Mouse (Mus musculus) liver, embryonic 13.5 days (tissue): ENCODE results near the gene Duoxa1. TPM values are rescaled to one million over a fixed set of nuclear protein-coding genes. Genes with fewer than 3 reads are reported as not detected.

ENCODE experiments used
- ATAC-seq: fragments of 200-750 bp; cut with Nextera tagmentation; 2 replicates; pipeline ENCODE4 v1.8.0; 2017; ENCODE audit warnings: low read depth, mild to moderate bottlenecking, moderate number of reproducible peaks, moderate library complexity
- DNase-seq: peaks from one replicate; pipeline ENCODE4 v3.0.0; 2022
- H3K27ac ChIP-seq: fragments of 300-500 bp; sonication (generic); 2 replicates; pipeline ENCODE4 v1.5.1; 2015; ENCODE audit warnings: moderate library complexity, mild to moderate bottlenecking, inconsistent platforms
- H3K27me3 ChIP-seq: fragments of 300-500 bp; sonication (generic); 2 replicates; pipeline ENCODE4 v1.6.1; 2015; ENCODE audit warnings: mild to moderate bottlenecking, inconsistent platforms
- H3K36me3 ChIP-seq: fragments of 300-500 bp; sonication (generic); 2 replicates; pipeline ENCODE4 v1.6.1; 2015; ENCODE audit warnings: mild to moderate bottlenecking, inconsistent platforms
- H3K4me1 ChIP-seq: fragments of 300-500 bp; sonication (generic); replicated peaks from 2 replicates; pipeline ENCODE4 v1.6.1; 2015; ENCODE audit warnings: inconsistent platforms
- H3K4me2 ChIP-seq: fragments of 300-500 bp; sonication (generic); 2 replicates; pipeline ENCODE4 v1.6.1; 2015; ENCODE audit warnings: inconsistent platforms, mild to moderate bottlenecking, moderate library complexity
- H3K4me3 ChIP-seq: fragments of 300-500 bp; sonication (generic); replicated peaks from 2 replicates; pipeline ENCODE4 v1.5.1; 2015; ENCODE audit warnings: mild to moderate bottlenecking, inconsistent platforms
- H3K9ac ChIP-seq: fragments of 300-500 bp; sonication (generic); 2 replicates; pipeline ENCODE4 v1.6.1; 2015; ENCODE audit warnings: mild to moderate bottlenecking, inconsistent platforms
- H3K9me3 ChIP-seq: fragments of 300-500 bp; sonication (generic); replicated peaks from 2 replicates; pipeline ENCODE4 v1.6.1; 2016; ENCODE audit warnings: inconsistent platforms
- WGBS: fragments of 180-500 bp; shearing (Covaris S2); methylation state at CpG from one replicate; pipeline ENCODE4 v1.1.7; 2015; ENCODE audit not compliant: insufficient replicate concordance; 5-methylcytosine and 5-hydroxymethylcytosine counted together
- polyA plus RNA-seq: library from polyadenylated mRNA; unstranded; fragments of >200 nt; fragmentation: Nextera tagmentation; extraction: Ambion mirVana; gene quantifications from 2 replicates; pipeline ENCODE4 v1.2.1, GENCODE M21; 2015

Duoxa1 gene
- not detected in 2 replicates for polyA plus RNA-seq

DNA sequence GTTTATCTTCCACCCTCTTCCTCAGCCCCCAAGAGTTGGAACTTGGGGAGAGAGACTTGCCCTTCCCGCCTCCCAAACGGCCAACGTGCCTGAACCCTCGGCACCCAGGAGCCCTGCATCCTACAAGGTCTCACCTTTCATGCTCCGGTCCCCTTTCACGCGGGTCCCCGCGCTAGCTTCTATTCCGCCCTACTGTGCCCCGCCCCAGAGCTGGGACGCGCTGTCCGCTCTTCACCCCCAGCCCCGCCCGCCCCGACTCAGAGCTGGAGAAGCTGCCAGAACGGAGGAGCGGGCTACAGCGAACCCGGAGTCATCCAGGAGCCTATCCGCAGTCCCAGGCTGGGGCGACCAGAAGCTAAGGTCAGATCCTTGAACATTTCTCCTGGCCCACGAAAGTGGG lies at the start of gene Duoxa1:
TSS of gene Duoxa1 (minus strand) at position 195 of the 400 bp plus-strand sequence.
- no peak within 1 kb of the TSS for H3K9ac ChIP-seq
- H3K9me3 ChIP-seq = no peaks in the 10 kb centered on the region
- 5% methylated on average over 24 of the region's 24 CpGs for WGBS
- peaks cover 9% of the 10 kb centered on the region for H3K4me1 ChIP-seq
- H3K27ac ChIP-seq = no peak within 1 kb of the TSS
- no peaks in the 10 kb centered on the region for H3K36me3 ChIP-seq
- peaks cover 88% of the 10 kb centered on the region for H3K27me3 ChIP-seq
- ATAC-seq = no peak
- no peak for DNase-seq
- H3K4me3 ChIP-seq = no peak within 1 kb of the TSS
- H3K4me2 ChIP-seq = peak within 1 kb of the TSS; percentile 28

DNA sequence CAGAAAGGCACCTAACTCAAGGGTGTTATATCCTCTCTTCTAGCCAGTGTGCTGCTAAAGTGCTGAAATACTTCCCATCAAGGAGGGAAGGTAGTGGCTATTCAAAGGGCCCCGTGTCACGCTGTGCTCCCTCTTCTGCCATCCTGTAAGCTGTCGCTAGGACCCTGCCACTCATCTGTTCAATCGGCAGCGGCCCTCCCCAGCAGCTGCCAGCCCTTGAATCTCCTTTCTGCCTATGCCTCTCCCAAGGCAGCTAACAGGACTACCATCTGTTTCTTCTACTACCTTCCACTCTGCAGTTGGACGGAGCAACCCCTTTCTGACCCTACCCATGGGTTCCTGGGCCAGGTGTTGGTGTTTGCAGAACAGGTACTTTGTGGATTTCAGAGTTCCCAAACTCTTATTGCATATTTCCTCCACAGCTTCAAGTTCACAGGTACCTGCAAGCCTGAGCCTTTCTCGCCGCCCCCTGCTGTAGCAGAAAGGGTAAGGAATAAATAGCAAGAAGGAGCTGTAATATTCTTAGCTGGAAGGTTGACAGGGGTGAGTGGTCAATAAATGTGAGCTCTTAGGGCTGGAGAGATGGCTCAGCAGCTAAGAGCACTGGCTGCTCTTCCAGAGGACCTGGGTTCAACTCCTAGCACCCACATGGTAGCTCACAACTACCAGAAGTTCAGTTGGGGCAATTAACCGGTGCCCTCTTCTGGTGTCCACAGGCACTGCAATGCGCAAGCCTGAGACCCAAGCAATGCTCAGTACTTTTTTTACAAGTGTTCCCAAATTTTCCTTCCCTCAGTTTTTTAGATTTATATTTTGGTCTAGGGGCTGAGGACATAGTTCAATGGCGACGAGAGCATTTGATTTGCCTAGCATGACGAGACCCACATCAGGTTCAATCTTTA lies 49.3 kb upstream of the Duoxa1 start:
- DNase-seq = no peak
- ATAC-seq = no peak
- peaks cover 61% of the 10 kb centered on the region for H3K4me1 ChIP-seq
- H3K9ac ChIP-seq = no peak overlapping the region
- H3K4me2 ChIP-seq = no peak overlapping the region
- no peaks in the 10 kb centered on the region for H3K27me3 ChIP-seq
- WGBS = 85% methylated on average over 13 of the region's 13 CpGs
- no peak overlapping the region for H3K27ac ChIP-seq
- H3K9me3 ChIP-seq = no peaks in the 10 kb centered on the region
- H3K36me3 ChIP-seq = peaks cover 25% of the 10 kb centered on the region
- H3K4me3 ChIP-seq = no peak overlapping the region

GRCm38 (mm10) chr2:122361868-122362621 lies 48.5 kb upstream of the Duoxa1 start:
- Histone ChIP-seq H3K27me3 (no peaks in the 10 kb centered on the region), H3K4me3 (no peak overlapping the region), H3K4me2 (no peak overlapping the region), H3K9me3 (no peaks in the 10 kb centered on the region), H3K9ac (no peak overlapping the region), H3K36me3 (peaks cover 28% of the 10 kb centered on the region), H3K4me1 (peaks cover 52% of the 10 kb centered on the region), H3K27ac (0 out of 2 replicates have a peak overlapping the region, but pooled peaks have one; percentile 0)
- DNase-seq (no peak), ATAC-seq (no peak)
- WGBS = 60% methylated on average over 10 of the region's 10 CpGs

- Histone ChIP-seq H3K27me3 (no peaks in the 10 kb centered on the region), H3K4me2 (no peak overlapping the region), H3K27ac (no peak overlapping the region), H3K4me1 (peaks cover 44% of the 10 kb centered on the region), H3K9me3 (no peaks in the 10 kb centered on the region), H3K36me3 (peaks cover 37% of the 10 kb centered on the region), H3K4me3 (no peak overlapping the region), H3K9ac (no peak overlapping the region)
- DNase-seq (no peak), ATAC-seq (no peak)
- 71% methylated on average over 6 of the region's 6 CpGs for WGBS
These were observed 47.7 kb upstream of the Duoxa1 start for GRCm38 (mm10) chr2:122361181-122361580.

- no peak for ATAC-seq
These were observed 46.8 kb upstream of the Duoxa1 start for GRCm38 (mm10) chr2:122360310-122360709.

GRCm38 (mm10) chr2:122356187-122356586 lies 42.7 kb upstream of the Duoxa1 start:
- no peak overlapping the region for H3K4me2 ChIP-seq
- 78% methylated on average over 3 of the region's 3 CpGs for WGBS
- DNase-seq = no peak
- no peak overlapping the region for H3K4me3 ChIP-seq
- H3K9ac ChIP-seq = no peak overlapping the region
- no peaks in the 10 kb centered on the region for H3K9me3 ChIP-seq
- no peaks in the 10 kb centered on the region for H3K27me3 ChIP-seq
- H3K36me3 ChIP-seq = peaks cover 38% of the 10 kb centered on the region
- H3K4me1 ChIP-seq = 0 out of 2 replicates have a peak, but pooled peaks cover 5% of the 10 kb centered on the region
- no peak for ATAC-seq
- H3K27ac ChIP-seq = no peak overlapping the region

More at GRCm38 (mm10) chr2:122360310-122360709, 46.8 kb upstream of the Duoxa1 start:
- no peak for DNase-seq
- Histone ChIP-seq H3K4me2 (no peak overlapping the region), H3K9ac (no peak overlapping the region), H3K36me3 (peaks cover 44% of the 10 kb centered on the region), H3K9me3 (no peaks in the 10 kb centered on the region), H3K27ac (no peak overlapping the region), H3K27me3 (no peaks in the 10 kb centered on the region), H3K4me3 (no peak overlapping the region), H3K4me1 (peaks cover 35% of the 10 kb centered on the region)
- WGBS = 86% methylated on average over 6 of the region's 6 CpGs

DNA sequence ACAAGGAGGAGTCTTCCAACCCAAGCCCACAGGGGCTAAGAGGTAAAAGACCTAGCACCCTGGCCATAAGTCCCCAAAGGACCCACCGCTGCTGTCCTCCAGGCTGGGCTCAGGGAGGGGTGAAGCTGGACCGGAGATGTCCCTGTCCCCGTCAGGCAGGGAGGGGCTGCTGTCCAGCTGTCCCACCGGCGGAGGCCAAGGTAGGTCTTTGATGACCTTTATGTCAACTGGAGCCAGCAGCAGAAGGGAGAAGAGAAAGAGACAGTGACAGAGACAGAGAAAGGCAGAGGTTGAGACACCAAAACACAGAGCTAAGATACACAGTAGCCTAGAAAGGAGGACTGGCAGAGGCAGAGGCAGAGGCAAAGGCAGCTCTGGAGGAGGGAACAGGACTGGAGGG lies 41.9 kb upstream of the Duoxa1 start:
- no peak for ATAC-seq
- no peaks in the 10 kb centered on the region for H3K9me3 ChIP-seq
- H3K4me3 ChIP-seq = no peak overlapping the region
- H3K27me3 ChIP-seq = no peaks in the 10 kb centered on the region
- no peak overlapping the region for H3K27ac ChIP-seq
- peaks cover 12% of the 10 kb centered on the region for H3K4me1 ChIP-seq
- H3K36me3 ChIP-seq = peaks cover 38% of the 10 kb centered on the region
- DNase-seq = no peak
- no peak overlapping the region for H3K9ac ChIP-seq
- WGBS = 84% methylated on average over 5 of the region's 5 CpGs
- no peak overlapping the region for H3K4me2 ChIP-seq

- no peaks in the 10 kb centered on the region for H3K27me3 ChIP-seq
- H3K4me1 ChIP-seq = peaks cover 23% of the 10 kb centered on the region
- no peak overlapping the region for H3K4me3 ChIP-seq
- no peak overlapping the region for H3K9ac ChIP-seq
- DNase-seq = no peak
- ATAC-seq = no peak
- H3K36me3 ChIP-seq = peaks cover 33% of the 10 kb centered on the region
- H3K4me2 ChIP-seq = no peak overlapping the region
- WGBS = 73% methylated on average over 12 of the region's 12 CpGs
- no peaks in the 10 kb centered on the region for H3K9me3 ChIP-seq
- no peak overlapping the region for H3K27ac ChIP-seq
These were observed 40.8 kb upstream of the Duoxa1 start for GRCm38 (mm10) chr2:122354191-122354929.

GRCm38 (mm10) chr2:122353765-122354164 lies 40.2 kb upstream of the Duoxa1 start:
- H3K9me3 ChIP-seq = no peaks in the 10 kb centered on the region
- no peak overlapping the region for H3K4me2 ChIP-seq
- H3K9ac ChIP-seq = no peak overlapping the region
- H3K27ac ChIP-seq = no peak overlapping the region
- H3K4me1 ChIP-seq = peaks cover 29% of the 10 kb centered on the region
- H3K36me3 ChIP-seq = peaks cover 28% of the 10 kb centered on the region
- ATAC-seq (no peak), DNase-seq (no peak)
- no peak overlapping the region for H3K4me3 ChIP-seq
- H3K27me3 ChIP-seq = no peaks in the 10 kb centered on the region
- 82% methylated on average over 8 of the region's 8 CpGs for WGBS

DNA sequence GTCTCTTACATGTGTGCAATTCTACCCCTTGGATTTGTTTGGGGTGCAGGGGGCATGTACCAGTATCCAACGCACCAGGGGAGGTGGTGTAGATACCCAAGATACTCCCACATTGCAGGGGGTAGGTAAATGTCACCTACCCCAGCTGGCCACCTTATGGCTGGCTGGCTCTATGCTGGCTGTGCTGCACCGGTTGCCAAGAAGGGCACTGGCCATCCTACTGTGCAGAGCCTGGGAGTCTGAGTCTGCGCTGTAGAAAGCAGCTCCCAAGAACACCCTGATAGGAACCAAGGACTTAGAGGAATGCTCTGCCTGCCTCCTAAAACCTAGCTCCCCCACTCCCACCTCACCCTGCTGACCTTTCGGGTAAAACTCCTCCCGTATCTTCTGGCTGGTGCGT lies 39.5 kb upstream of the Duoxa1 start:
- Histone ChIP-seq H3K27me3 (0 out of 2 replicates have a peak, but pooled peaks cover under 1% of the 10 kb centered on the region), H3K27ac (no peak overlapping the region), H3K4me1 (peaks cover 34% of the 10 kb centered on the region), H3K9ac (no peak overlapping the region), H3K36me3 (peaks cover 28% of the 10 kb centered on the region), H3K4me2 (no peak overlapping the region), H3K4me3 (no peak overlapping the region), H3K9me3 (no peaks in the 10 kb centered on the region)
- DNase-seq (no peak), ATAC-seq (no peak)
- 78% methylated on average over 6 of the region's 6 CpGs for WGBS

DNA sequence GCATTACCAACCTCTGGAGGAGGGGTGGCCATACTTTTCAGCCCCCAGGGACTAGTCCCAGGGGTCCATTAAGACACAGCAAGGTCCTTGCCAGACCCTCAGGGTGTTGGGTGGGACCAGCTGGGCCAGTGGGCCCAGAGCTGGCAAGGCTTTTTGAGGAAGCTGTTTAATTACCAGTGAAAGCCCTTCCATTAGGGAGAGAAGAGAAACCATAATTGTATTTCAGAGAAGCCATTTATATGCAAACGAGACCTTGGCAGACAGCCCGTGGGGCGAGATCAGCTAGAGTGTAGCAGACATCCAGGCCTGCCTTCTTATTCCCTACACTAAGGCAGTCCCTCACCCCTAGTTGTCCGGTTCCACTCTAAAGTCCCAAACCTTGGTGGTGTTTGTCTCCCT lies 38.4 kb upstream of the Duoxa1 start:
- H3K4me3 ChIP-seq = no peak overlapping the region
- ATAC-seq (no peak), DNase-seq (no peak)
- peaks cover 24% of the 10 kb centered on the region for H3K36me3 ChIP-seq
- 0 out of 2 replicates have a peak, but pooled peaks cover 6% of the 10 kb centered on the region for H3K27me3 ChIP-seq
- peaks cover 38% of the 10 kb centered on the region for H3K4me1 ChIP-seq
- no peak overlapping the region for H3K9ac ChIP-seq
- H3K9me3 ChIP-seq = no peaks in the 10 kb centered on the region
- H3K4me2 ChIP-seq = no peak overlapping the region
- no peak overlapping the region for H3K27ac ChIP-seq
- WGBS = 79% methylated on average over 4 of the region's 4 CpGs
